Comparison of ENCODE assay signal across 16 mouse cellular contexts in genomic region chr15:31306726-31307125, GRCm38 (mm10).
"Had no signal": no experiment of that assay in that cellular context is flagged by ENCODE, and none has a peak within 500 bp of the region (broad histone marks: within the 10 kb centered on the region; RNA-seq: fewer than 3 reads in every experiment).

No protein-coding gene starts in this region.

- H3K36me3 ChIP-seq: lung, embryonic 15.5 days; midbrain, embryonic 13.5 days; midbrain, embryonic 15.5 days; neural tube, embryonic 12.5 days; stomach, embryonic 15.5 days had no signal

- H3K4me1 ChIP-seq: midbrain, embryonic 13.5 days; midbrain, embryonic 15.5 days; neural tube, embryonic 12.5 days had no signal

- H3K27me3 ChIP-seq: lung, embryonic 15.5 days; midbrain, embryonic 13.5 days; midbrain, embryonic 15.5 days; neural tube, embryonic 12.5 days; stomach, embryonic 15.5 days had no signal

- H3K4me2 ChIP-seq: lung, embryonic 15.5 days; midbrain, embryonic 11.5 days; midbrain, embryonic 13.5 days; midbrain, embryonic 15.5 days; neural tube, embryonic 12.5 days; stomach, embryonic 15.5 days had no signal

- H3K9me3 ChIP-seq: lung, embryonic 15.5 days; megakaryocyte, embryonic 14.5 days; neural tube, embryonic 12.5 days; stomach, embryonic 15.5 days had no signal

- DNase-seq: lung, postnatal 14 days; lung, postnatal 36 days; right cerebral cortex, postnatal 14 days; thymus, adult 2 months; thymus, postnatal 25 days; thymus, postnatal 4 days had no signal

- H3K4me3 ChIP-seq: lung, embryonic 15.5 days; megakaryocyte, embryonic 14.5 days; midbrain, embryonic 13.5 days; midbrain, embryonic 15.5 days; neural tube, embryonic 12.5 days; stomach, embryonic 15.5 days had no signal

- H3K27ac ChIP-seq: lung, embryonic 15.5 days; macrophage; midbrain, embryonic 13.5 days; midbrain, embryonic 15.5 days; neural tube, embryonic 12.5 days; stomach, embryonic 15.5 days; stomach, postnatal 0 days had no signal

- ATAC-seq: lung, postnatal 0 days; midbrain, embryonic 13.5 days; midbrain, embryonic 15.5 days had no signal

- H3K9ac ChIP-seq: lung, embryonic 15.5 days; midbrain, embryonic 13.5 days; midbrain, embryonic 15.5 days; neural tube, embryonic 12.5 days; stomach, embryonic 15.5 days had no signal
